Mouse (Mus musculus) lung, embryonic 14.5 days (tissue): ENCODE data around the gene Fam126a. TPM values are rescaled to one million over a fixed set of nuclear protein-coding genes. Genes with fewer than 3 reads are reported as not detected.

ENCODE experiments used
- ATAC-seq: fragments of 200-750 bp; cut with Nextera tagmentation; 2 replicates; pipeline ENCODE4 v1.8.0; 2017; ENCODE audit warnings: mild to moderate bottlenecking, moderate TSS enrichment, moderate library complexity; ENCODE audit not compliant: insufficient read depth
- DNase-seq: peaks from one replicate; pipeline ENCODE4 v3.0.0-alpha.2; 2015
- H3K27ac ChIP-seq: fragments of 300-500 bp; sonication (generic); 2 replicates; pipeline ENCODE4 v1.5.1; 2014; ENCODE audit warnings: low read depth, mild to moderate bottlenecking, moderate library complexity
- H3K27me3 ChIP-seq: fragments of 300-500 bp; sonication (generic); 2 replicates; pipeline ENCODE4 v1.6.1; 2014; ENCODE audit warnings: low read length, control low read depth; ENCODE audit not compliant: insufficient read depth
- H3K36me3 ChIP-seq: fragments of 300-500 bp; sonication (generic); 2 replicates; pipeline ENCODE4 v1.6.1; 2014; ENCODE audit warnings: control low read depth; ENCODE audit not compliant: insufficient read depth
- H3K4me1 ChIP-seq: fragments of 300-500 bp; sonication (generic); 2 replicates; pipeline ENCODE4 v1.6.1; 2014; ENCODE audit warnings: antibody characterized with exemption, control low read depth; ENCODE audit not compliant: insufficient read depth
- H3K4me2 ChIP-seq: fragments of 300-500 bp; sonication (generic); 2 replicates; pipeline ENCODE4 v1.6.1; 2014; ENCODE audit warnings: mild to moderate bottlenecking
- H3K4me3 ChIP-seq: fragments of 300-500 bp; sonication (generic); 2 replicates; pipeline ENCODE4 v1.5.1; 2014; ENCODE audit warnings: low read depth, low read length
- H3K9ac ChIP-seq: fragments of 300-500 bp; sonication (generic); 2 replicates; pipeline ENCODE4 v1.6.1; 2014
- H3K9me3 ChIP-seq: fragments of 300-500 bp; sonication (generic); 2 replicates; pipeline ENCODE4 v1.6.1; 2016; ENCODE audit warnings: low read depth, low read length, control low read depth
- CTCF ChIP-seq: IDR thresholded peaks from 2 replicates; pipeline ENCODE4 v1.5.1; 2016; ENCODE audit warnings: antibody characterized with exemption, low read depth
- WGBS: fragments of 180-500 bp; shearing (Covaris S2); extraction: QIAGEN DNeasy Blood & Tissue Kit; methylation state at CpG from one replicate; pipeline ENCODE4 v1.1.7; 2014; 5-methylcytosine and 5-hydroxymethylcytosine counted together
- polyA plus RNA-seq: library from polyadenylated mRNA; unstranded; fragments of >200 nt; fragmentation: Nextera tagmentation; extraction: Ambion mirVana; gene quantifications from 2 replicates; pipeline ENCODE4 v1.2.1, GENCODE M21; 2014

Gene Fam126a
- polyA plus RNA-seq, 1 experiment from 2014 or later: 24.0 TPM

GRCm38 (mm10) chr5:24051755-24052675 lies 21.5 kb upstream of the Fam126a start:
- WGBS: 59% methylated on average over 16 of the region's 16 CpGs
- Histone ChIP-seq H3K27me3 (no peaks in the 10 kb centered on the region), H3K27ac (no peak overlapping the region), H3K4me3 (no peak overlapping the region), H3K9ac (no peak overlapping the region), H3K36me3 (no peaks in the 10 kb centered on the region), H3K9me3 (no peaks in the 10 kb centered on the region), H3K4me2 (no peak overlapping the region), H3K4me1 (peaks cover 10% of the 10 kb centered on the region; the same call in 1 of the 2 replicates)
- ATAC-seq (no peak), DNase-seq (no peak)
- TF ChIP-seq CTCF: no peak

GRCm38 (mm10) chr5:24047821-24048220 lies 17.3 kb upstream of the Fam126a start:
- no peaks in the 10 kb centered on the region for H3K27me3 ChIP-seq
- no peaks in the 10 kb centered on the region; the same call in 1 of the 2 replicates for H3K4me1 ChIP-seq
- no peak overlapping the region for H3K4me2 ChIP-seq
- no peaks in the 10 kb centered on the region for H3K36me3 ChIP-seq
- H3K9me3 ChIP-seq: no peaks in the 10 kb centered on the region
- no peak for TF ChIP-seq CTCF
- no peak overlapping the region for H3K27ac ChIP-seq
- H3K9ac ChIP-seq: no peak overlapping the region
- ATAC-seq: no peak
- DNase-seq: no peak
- 45% methylated on average over 1 of the region's 1 CpGs for WGBS
- H3K4me3 ChIP-seq: no peak overlapping the region

GRCm38 (mm10) chr5:24047001-24047400 lies 16.5 kb upstream of the Fam126a start:
- no peak for TF ChIP-seq CTCF
- H3K9ac ChIP-seq: no peak overlapping the region
- peak overlapping the region; percentile 21; the same call in 1 of the 2 replicates for H3K27ac ChIP-seq
- H3K9me3 ChIP-seq: no peaks in the 10 kb centered on the region
- H3K27me3 ChIP-seq: no peaks in the 10 kb centered on the region
- WGBS: 72% methylated on average over 7 of the region's 7 CpGs
- H3K4me3 ChIP-seq: no peak overlapping the region
- DNase-seq (no peak), ATAC-seq (no peak)
- no peaks in the 10 kb centered on the region for H3K36me3 ChIP-seq
- no peak overlapping the region for H3K4me2 ChIP-seq
- no peaks in the 10 kb centered on the region; the same call in 1 of the 2 replicates for H3K4me1 ChIP-seq

- Histone ChIP-seq H3K9me3 (no peaks in the 10 kb centered on the region), H3K27me3 (no peaks in the 10 kb centered on the region), H3K36me3 (no peaks in the 10 kb centered on the region), H3K4me2 (0 out of 2 replicates have a peak overlapping the region, but pooled peaks have one; percentile 13), H3K4me1 (no peaks in the 10 kb centered on the region; the same call in 1 of the 2 replicates), H3K4me3 (no peak overlapping the region), H3K9ac (no peak overlapping the region), H3K27ac (peak overlapping the region; percentile 21; the same call in 1 of the 2 replicates)
- 30% methylated on average over 4 of the region's 4 CpGs for WGBS
- ATAC-seq (peak; percentile 84), DNase-seq (peak; percentile 90)
- no peak for TF ChIP-seq CTCF
These were observed 15.6 kb upstream of the Fam126a start for GRCm38 (mm10) chr5:24045998-24046631.

- no peaks in the 10 kb centered on the region for H3K9me3 ChIP-seq
- no peak for TF ChIP-seq CTCF
- H3K4me1 ChIP-seq: no peaks in the 10 kb centered on the region; the same call in 1 of the 2 replicates
- DNase-seq: no peak
- no peak overlapping the region for H3K4me2 ChIP-seq
- H3K27me3 ChIP-seq: no peaks in the 10 kb centered on the region
- no peak overlapping the region for H3K9ac ChIP-seq
- no peaks in the 10 kb centered on the region for H3K36me3 ChIP-seq
- 47% methylated on average over 1 of the region's 1 CpGs for WGBS
- no peak for ATAC-seq
- no peak overlapping the region for H3K27ac ChIP-seq
- no peak overlapping the region for H3K4me3 ChIP-seq
These were observed 13.9 kb upstream of the Fam126a start for GRCm38 (mm10) chr5:24044387-24044786.

DNA sequence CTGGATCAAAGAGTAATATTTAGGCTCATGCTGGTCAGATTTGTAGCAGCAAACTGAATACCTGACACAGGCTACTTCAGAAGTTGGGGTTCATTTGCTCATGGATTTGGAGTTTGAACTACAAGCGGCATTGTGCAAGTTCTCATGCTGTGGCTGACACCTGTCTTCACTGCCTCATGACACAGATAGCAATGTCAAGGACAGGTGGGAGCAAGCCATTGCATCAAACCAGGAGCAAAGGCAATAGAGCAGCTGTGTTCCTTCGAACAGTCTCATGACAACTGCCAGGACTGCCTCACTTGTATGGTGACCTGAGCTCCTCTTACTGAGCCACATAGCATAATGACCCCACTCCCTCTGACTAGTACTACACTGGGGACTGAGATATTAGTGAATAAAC lies 12.9 kb upstream of the Fam126a start:
- TF ChIP-seq CTCF: no peak
- H3K4me1 ChIP-seq: no peaks in the 10 kb centered on the region; the same call in 1 of the 2 replicates
- 80% methylated on average over 2 of the region's 2 CpGs for WGBS
- H3K36me3 ChIP-seq: no peaks in the 10 kb centered on the region
- H3K27me3 ChIP-seq: no peaks in the 10 kb centered on the region
- no peak overlapping the region for H3K4me2 ChIP-seq
- no peak for DNase-seq
- no peaks in the 10 kb centered on the region for H3K9me3 ChIP-seq
- H3K27ac ChIP-seq: no peak overlapping the region
- ATAC-seq: no peak
- no peak overlapping the region for H3K9ac ChIP-seq
- no peak overlapping the region for H3K4me3 ChIP-seq

- H3K27me3 ChIP-seq: no peaks in the 10 kb centered on the region
- H3K9ac ChIP-seq: no peak overlapping the region
- no peaks in the 10 kb centered on the region for H3K36me3 ChIP-seq
- TF ChIP-seq CTCF: no peak
- WGBS: 78% methylated on average over 4 of the region's 4 CpGs
- ATAC-seq: no peak
- no peak overlapping the region for H3K27ac ChIP-seq
- H3K4me2 ChIP-seq: no peak overlapping the region
- no peaks in the 10 kb centered on the region for H3K9me3 ChIP-seq
- DNase-seq: no peak
- H3K4me3 ChIP-seq: no peak overlapping the region
- no peaks in the 10 kb centered on the region for H3K4me1 ChIP-seq
These were observed 10.9 kb upstream of the Fam126a start for GRCm38 (mm10) chr5:24041341-24041852.
